Mouse (Mus musculus): ENCODE measurements around the gene AW549877. TPM values are rescaled to one million over a fixed set of nuclear protein-coding genes. Genes with fewer than 3 reads are reported as not detected.
A peak's percentile ranks its signal among the peaks of the same experiment; 100 is the strongest.

Gene AW549877
- polyA plus RNA-seq (2012; rRNA removed) (59.9 and 81.1 TPM in 2 replicates), polyA plus RNA-seq (2014; fragmentation: Nextera tagmentation; extraction: Ambion mirVana) (46.3 and 47.0 TPM in 2 replicates)

- peak within 1 kb of the TSS; percentile 86 for H3K4me3 ChIP-seq (replicated peaks; ENCODE audit: low read length)
- peaks cover 7% of the 10 kb centered on the region; the same call in 1 of the 2 replicates for H3K4me1 ChIP-seq (ENCODE audit: control insufficient read depth, insufficient read depth, low read length)
- under 1% methylated on average over 53 of the region's 61 CpGs for whole genome bisulfite sequencing
- H3K4me2 ChIP-seq (replicated peaks; ENCODE audit: low read depth, low read length, severe bottlenecking): peak within 1 kb of the TSS; percentile 68
- peak within 1 kb of the TSS; percentile 89 for H3K9ac ChIP-seq (ENCODE audit: low read depth, low read length, severe bottlenecking)
- ATAC-seq (ENCODE audit: low FRiP score, low read depth) (peak; percentile 98), DNase-seq (ENCODE audit: low spot score) (peak; percentile 98)
- peak within 1 kb of the TSS; percentile 94 for H3K27ac ChIP-seq (replicated peaks; ENCODE audit: low read depth, low read length)
- no peaks in the 10 kb centered on the region for H3K27me3 ChIP-seq (ENCODE audit: control insufficient read depth, insufficient read depth, low read length)
- TF ChIP-seq POLR2A (IDR thresholded peaks at IDR 0.05; ENCODE audit: borderline replicate concordance, extremely low read depth, insufficient read depth, insufficient read length): peak; percentile 98
- peaks cover 15% of the 10 kb centered on the region for H3K36me3 ChIP-seq (ENCODE audit: control insufficient read depth, insufficient read depth, low read length)
- no peaks in the 10 kb centered on the region for H3K9me3 ChIP-seq (ENCODE audit: control insufficient read depth, low read length)
Measured at GRCm38 (mm10) chr15:3995448-3996266, at the start of gene AW549877. Gene AW549877, minus strand, starts transcription at chr15:3995744.

DNA sequence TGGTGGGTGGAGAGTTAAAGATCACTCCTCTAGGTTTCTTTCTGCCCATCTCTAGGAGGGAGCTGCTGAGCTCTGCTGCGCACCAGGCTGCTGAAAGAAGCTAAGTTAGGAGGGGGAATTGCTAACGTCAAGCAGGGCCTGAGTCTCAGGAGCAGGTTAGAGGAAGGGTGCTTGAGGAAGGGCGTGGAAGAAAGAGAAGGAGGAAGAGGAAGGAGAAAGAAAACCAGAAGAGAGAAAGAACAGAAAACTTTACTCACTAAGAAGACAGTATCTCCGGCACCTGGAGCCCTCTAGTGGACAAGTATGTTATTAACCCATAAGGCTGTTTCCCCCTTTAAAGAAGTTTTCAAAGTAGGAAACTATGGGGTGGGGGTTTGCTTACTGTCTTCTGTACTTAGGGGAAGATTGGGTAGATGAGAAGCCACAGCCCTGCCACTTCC is 47.5 kb upstream of the AW549877 start:
- H3K9ac ChIP-seq (ENCODE audit: low read depth, low read length, severe bottlenecking): no peak overlapping the region
- no peaks in the 10 kb centered on the region for H3K27me3 ChIP-seq (ENCODE audit: control insufficient read depth, insufficient read depth, low read length)
- ATAC-seq (ENCODE audit: low FRiP score, low read depth) (no peak), DNase-seq (ENCODE audit: low spot score) (peak; percentile 65)
- 25% methylated on average over 4 of the region's 4 CpGs for WGBS
- H3K36me3 ChIP-seq (ENCODE audit: control insufficient read depth, insufficient read depth, low read length): peaks cover 38% of the 10 kb centered on the region
- H3K27ac ChIP-seq (replicated peaks; ENCODE audit: low read depth, low read length): no peak overlapping the region
- H3K9me3 ChIP-seq (ENCODE audit: control insufficient read depth, low read length): no peaks in the 10 kb centered on the region
- H3K4me3 ChIP-seq (replicated peaks; ENCODE audit: low read length): no peak overlapping the region
- H3K4me1 ChIP-seq (ENCODE audit: control insufficient read depth, insufficient read depth, low read length): no peaks in the 10 kb centered on the region
- no peak for TF ChIP-seq POLR2A (IDR thresholded peaks at IDR 0.05; ENCODE audit: borderline replicate concordance, extremely low read depth, insufficient read depth, insufficient read length)
- no peak overlapping the region for H3K4me2 ChIP-seq (replicated peaks; ENCODE audit: low read depth, low read length, severe bottlenecking)

GRCm38 (mm10) chr15:4042423-4042822 is 46.9 kb upstream of the AW549877 start:
- TF ChIP-seq POLR2A (IDR thresholded peaks at IDR 0.05; ENCODE audit: borderline replicate concordance, extremely low read depth, insufficient read depth, insufficient read length): no peak
- WGBS: 67% methylated on average over 3 of the region's 3 CpGs
- H3K36me3 ChIP-seq (ENCODE audit: control insufficient read depth, insufficient read depth, low read length): peaks cover 38% of the 10 kb centered on the region

GRCm38 (mm10) chr15:4033168-4034004 is 37.8 kb upstream of the AW549877 start:
- ATAC-seq (ENCODE audit: low FRiP score, low read depth): no peak
- peaks cover 26% of the 10 kb centered on the region for H3K36me3 ChIP-seq (ENCODE audit: control insufficient read depth, insufficient read depth, low read length)
- TF ChIP-seq POLR2A (IDR thresholded peaks at IDR 0.05; ENCODE audit: borderline replicate concordance, extremely low read depth, insufficient read depth, insufficient read length): no peak
- H3K4me2 ChIP-seq (replicated peaks; ENCODE audit: low read depth, low read length, severe bottlenecking): no peak overlapping the region
- H3K27me3 ChIP-seq (ENCODE audit: control insufficient read depth, insufficient read depth, low read length): no peaks in the 10 kb centered on the region
- H3K4me3 ChIP-seq (replicated peaks; ENCODE audit: low read length): no peak overlapping the region
- no peaks in the 10 kb centered on the region for H3K9me3 ChIP-seq (ENCODE audit: control insufficient read depth, low read length)
- no peak overlapping the region for H3K9ac ChIP-seq (ENCODE audit: low read depth, low read length, severe bottlenecking)
- 87% methylated on average over 3 of the region's 3 CpGs for WGBS
- no peak overlapping the region for H3K27ac ChIP-seq (replicated peaks; ENCODE audit: low read depth, low read length)
- no peaks in the 10 kb centered on the region for H3K4me1 ChIP-seq (ENCODE audit: control insufficient read depth, insufficient read depth, low read length)
- DNase-seq (ENCODE audit: low spot score): no peak

More at GRCm38 (mm10) chr15:4042423-4042822, 46.9 kb upstream of the AW549877 start:
- no peak overlapping the region for H3K9ac ChIP-seq (ENCODE audit: low read depth, low read length, severe bottlenecking)
- ATAC-seq (ENCODE audit: low FRiP score, low read depth): no peak
- no peak overlapping the region for H3K27ac ChIP-seq (replicated peaks; ENCODE audit: low read depth, low read length)
- H3K4me3 ChIP-seq (replicated peaks; ENCODE audit: low read length): no peak overlapping the region
- H3K4me1 ChIP-seq (ENCODE audit: control insufficient read depth, insufficient read depth, low read length): no peaks in the 10 kb centered on the region
- no peak overlapping the region for H3K4me2 ChIP-seq (replicated peaks; ENCODE audit: low read depth, low read length, severe bottlenecking)
- H3K9me3 ChIP-seq (ENCODE audit: control insufficient read depth, low read length): no peaks in the 10 kb centered on the region
- DNase-seq (ENCODE audit: low spot score): no peak
- H3K27me3 ChIP-seq (ENCODE audit: control insufficient read depth, insufficient read depth, low read length): no peaks in the 10 kb centered on the region

DNA sequence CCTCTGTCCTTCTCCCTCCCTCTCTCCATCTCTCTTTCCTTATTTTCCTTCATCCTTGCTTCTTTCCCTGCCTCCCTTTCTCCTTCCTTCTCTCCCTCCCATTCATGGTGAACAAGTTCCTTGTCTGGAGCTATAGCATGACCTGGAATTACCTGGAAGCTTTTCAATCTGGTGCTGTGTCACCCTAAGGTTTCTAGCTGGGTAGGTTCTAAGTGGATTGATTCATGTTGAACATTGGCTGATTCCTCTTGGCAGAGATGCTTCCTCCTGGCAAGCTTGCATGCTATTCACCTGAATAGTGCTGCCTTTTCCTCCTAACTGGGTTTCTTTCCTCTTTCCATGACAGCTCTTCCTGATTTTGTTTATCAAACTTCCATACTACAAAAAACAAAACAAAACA is 33.4 kb upstream of the AW549877 start:
- no peak overlapping the region for H3K9ac ChIP-seq (ENCODE audit: low read depth, low read length, severe bottlenecking)
- peaks cover 11% of the 10 kb centered on the region for H3K4me1 ChIP-seq (ENCODE audit: control insufficient read depth, insufficient read depth, low read length)
- no peaks in the 10 kb centered on the region for H3K36me3 ChIP-seq (ENCODE audit: control insufficient read depth, insufficient read depth, low read length)
- ATAC-seq (ENCODE audit: low FRiP score, low read depth) (no peak), DNase-seq (ENCODE audit: low spot score) (no peak)
- no peak overlapping the region for H3K4me2 ChIP-seq (replicated peaks; ENCODE audit: low read depth, low read length, severe bottlenecking)
- H3K4me3 ChIP-seq (replicated peaks; ENCODE audit: low read length): no peak overlapping the region
- H3K27ac ChIP-seq (replicated peaks; ENCODE audit: low read depth, low read length): no peak overlapping the region
- no peak for TF ChIP-seq POLR2A (IDR thresholded peaks at IDR 0.05; ENCODE audit: borderline replicate concordance, extremely low read depth, insufficient read depth, insufficient read length)
- H3K27me3 ChIP-seq (ENCODE audit: control insufficient read depth, insufficient read depth, low read length): no peaks in the 10 kb centered on the region
- H3K9me3 ChIP-seq (ENCODE audit: control insufficient read depth, low read length): no peaks in the 10 kb centered on the region

All from limb, embryonic 14.5 days (tissue).